Mouse (Mus musculus) limb, embryonic 14.5 days (tissue): ENCODE measurements around the gene Fabp7. TPM values are rescaled to one million over a fixed set of nuclear protein-coding genes. Genes with fewer than 3 reads are reported as not detected.

ENCODE experiments used
- ATAC-seq: fragments of 200-750 bp; cut with Nextera tagmentation; 2 replicates; pipeline ENCODE4 v1.8.0; 2017; ENCODE audit warnings: low read depth, moderate number of reproducible peaks, moderate TSS enrichment; ENCODE audit not compliant: low FRiP score
- DNase-seq: peaks from one replicate; pipeline ENCODE4 v3.0.0-alpha.2; 2015; ENCODE audit warnings: low spot score
- H3K27ac ChIP-seq: fragments of 300-500 bp; sonication (generic); replicated peaks from 2 replicates; pipeline ENCODE4 v1.5.1; 2014; ENCODE audit warnings: low read depth, mild to moderate bottlenecking, low read length, moderate library complexity, mixed read lengths
- H3K27me3 ChIP-seq: fragments of 300-500 bp; sonication (generic); 2 replicates; pipeline ENCODE4 v1.6.1; 2014; ENCODE audit warnings: low read length, mixed read lengths; ENCODE audit not compliant: control insufficient read depth, insufficient read depth
- H3K36me3 ChIP-seq: fragments of 300-500 bp; sonication (generic); 2 replicates; pipeline ENCODE4 v1.6.1; 2014; ENCODE audit warnings: mild to moderate bottlenecking, low read length, moderate library complexity, mixed read lengths; ENCODE audit not compliant: control insufficient read depth, insufficient read depth
- H3K4me1 ChIP-seq: fragments of 300-500 bp; sonication (generic); 2 replicates; pipeline ENCODE4 v1.6.1; 2014; ENCODE audit warnings: antibody characterized with exemption, low read length, mixed read lengths; ENCODE audit not compliant: control insufficient read depth, insufficient read depth
- H3K4me2 ChIP-seq: fragments of 300-500 bp; sonication (generic); replicated peaks from 2 replicates; pipeline ENCODE4 v1.6.1; 2014; ENCODE audit warnings: low read depth, mild to moderate bottlenecking, low read length, moderate library complexity; ENCODE audit not compliant: severe bottlenecking
- H3K4me3 ChIP-seq: fragments of 300-500 bp; sonication (generic); replicated peaks from 2 replicates; pipeline ENCODE4 v1.5.1; 2014; ENCODE audit warnings: low read length
- H3K9ac ChIP-seq: fragments of 300-500 bp; sonication (generic); 2 replicates; pipeline ENCODE4 v1.6.1; 2014; ENCODE audit warnings: mild to moderate bottlenecking, low read depth, low read length, moderate library complexity; ENCODE audit not compliant: severe bottlenecking
- H3K9me3 ChIP-seq: fragments of 300-500 bp; sonication (generic); 2 replicates; pipeline ENCODE4 v1.6.1; 2016; ENCODE audit warnings: low read length; ENCODE audit not compliant: control insufficient read depth
- POLR2A ChIP-seq: fragments of 200-500 bp; IDR thresholded peaks from 2 replicates; pipeline ENCODE4 v1.8.0; 2012; ENCODE audit warnings: inconsistent platforms, mild to moderate bottlenecking, moderate library complexity, borderline replicate concordance; ENCODE audit not compliant: insufficient read depth, insufficient read length; ENCODE audit errors: extremely low read depth
- WGBS: fragments of 180-500 bp; shearing (Covaris S2); extraction: QIAGEN DNeasy Blood & Tissue Kit; methylation state at CpG from one replicate; pipeline ENCODE4 v1.1.7; 2014; 5-methylcytosine and 5-hydroxymethylcytosine counted together
- polyA plus RNA-seq, 2 experiments: library from polyadenylated mRNA; depleted of rRNA in 1 of 2; stranded (reverse) in 1 of 2; unstranded in 1 of 2; fragments of >200 nt; fragmentation: Nextera tagmentation in 1 of 2; extraction: Ambion mirVana in 1 of 2; gene quantifications; 2 replicates each; pipeline versions ENCODE4 v1.2.1 to v1.2.3; 2012 to 2014

Fabp7 gene
- polyA plus RNA-seq, 2 experiments = 10.1 to 10.2 TPM

DNA sequence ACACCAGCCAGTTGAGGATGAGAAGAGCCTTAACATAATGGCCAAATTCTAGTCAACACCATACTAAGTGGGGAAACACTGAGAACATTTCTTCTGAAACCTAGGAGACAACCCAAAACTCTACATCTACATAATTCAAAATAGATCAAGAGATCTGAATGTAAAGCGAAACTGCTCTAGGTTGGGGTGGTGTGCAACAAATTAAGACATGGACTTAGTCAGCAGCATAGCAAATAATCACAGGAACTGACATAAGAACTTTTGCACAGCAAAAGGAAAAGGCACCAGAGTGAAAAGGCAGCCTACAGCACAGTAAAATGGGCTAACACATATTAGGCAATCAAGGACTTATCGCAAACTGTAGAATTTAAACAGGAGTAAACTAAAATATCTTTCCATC, 34.5 kb downstream of the Fabp7 start:
- no peak for TF ChIP-seq POLR2A
- WGBS = 91% methylated on average over 2 of the region's 2 CpGs
- Histone ChIP-seq H3K36me3 (no peaks in the 10 kb centered on the region), H3K27me3 (no peaks in the 10 kb centered on the region), H3K4me3 (no peak overlapping the region), H3K9ac (no peak overlapping the region), H3K4me2 (no peak overlapping the region), H3K4me1 (no peaks in the 10 kb centered on the region), H3K9me3 (no peaks in the 10 kb centered on the region), H3K27ac (no peak overlapping the region)
- DNase-seq (no peak), ATAC-seq (no peak)

DNA sequence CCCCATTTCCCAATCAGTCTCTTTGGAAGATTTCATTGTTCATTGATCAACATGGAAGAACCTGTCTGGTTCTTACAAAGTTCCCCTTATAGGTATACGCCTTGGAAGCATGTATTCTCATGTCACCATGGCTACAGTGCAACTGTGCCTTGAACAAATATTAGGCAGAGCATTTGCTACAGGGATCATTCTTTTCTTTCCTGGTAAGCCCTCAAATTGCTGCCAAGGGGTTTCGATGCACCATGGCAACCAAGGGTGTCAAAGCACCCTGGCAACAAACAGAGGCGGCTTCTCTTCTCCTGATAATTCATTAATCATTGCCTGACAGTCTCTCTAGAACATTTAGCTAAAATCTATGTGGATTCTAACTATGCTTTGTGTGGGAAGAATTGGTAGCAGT, 37.8 kb downstream of the Fabp7 start:
- no peak overlapping the region for H3K27ac ChIP-seq
- no peaks in the 10 kb centered on the region for H3K4me1 ChIP-seq
- WGBS = 55% methylated on average over 3 of the region's 3 CpGs
- TF ChIP-seq POLR2A = no peak
- no peaks in the 10 kb centered on the region for H3K9me3 ChIP-seq
- no peak overlapping the region for H3K4me2 ChIP-seq
- H3K4me3 ChIP-seq = no peak overlapping the region
- DNase-seq (no peak), ATAC-seq (no peak)
- no peaks in the 10 kb centered on the region for H3K36me3 ChIP-seq
- H3K27me3 ChIP-seq = no peaks in the 10 kb centered on the region
- H3K9ac ChIP-seq = no peak overlapping the region

DNA sequence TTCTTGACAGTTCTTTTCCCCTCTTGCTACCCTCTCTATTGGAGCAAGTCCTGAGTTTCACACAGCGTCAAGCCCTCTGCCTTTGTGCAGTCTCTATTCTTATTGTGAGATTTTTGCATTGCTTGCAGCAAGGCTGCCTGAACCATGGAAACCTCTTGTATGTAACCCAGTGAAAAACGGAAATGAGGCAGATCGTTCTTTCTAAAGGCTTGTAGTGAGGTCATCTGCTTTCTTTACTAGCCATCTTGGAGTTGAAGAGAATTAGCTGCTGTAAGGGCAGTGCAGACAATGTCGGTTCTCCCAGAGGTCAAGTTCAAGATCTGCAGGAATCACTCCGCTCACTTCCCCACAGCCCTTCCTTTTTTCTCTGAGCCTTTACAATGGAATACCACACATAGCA, 44.0 kb downstream of the Fabp7 start:
- H3K27me3 ChIP-seq = no peaks in the 10 kb centered on the region

DNA sequence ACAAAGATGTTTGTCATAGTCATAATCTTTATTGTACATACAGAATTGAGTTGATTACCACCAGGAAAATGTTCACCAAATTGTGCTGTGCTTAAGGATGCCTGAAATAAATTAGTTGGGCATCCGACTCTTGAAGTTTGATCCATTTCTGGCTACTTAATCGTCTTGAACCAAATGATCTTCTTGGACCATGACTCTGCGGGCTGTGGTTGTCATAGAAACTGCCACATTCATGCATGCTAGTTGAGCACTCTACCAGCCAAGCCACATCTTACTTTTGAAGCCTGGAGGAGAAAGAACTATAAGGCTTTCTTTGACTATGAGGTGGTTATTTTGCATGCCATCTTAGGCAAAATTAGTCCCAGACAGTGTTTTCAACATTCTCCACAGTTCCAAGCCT, 44.9 kb downstream of the Fabp7 start:
- Histone ChIP-seq H3K36me3 (no peaks in the 10 kb centered on the region), H3K9ac (no peak overlapping the region), H3K9me3 (no peaks in the 10 kb centered on the region), H3K4me1 (no peaks in the 10 kb centered on the region), H3K27ac (no peak overlapping the region), H3K4me2 (no peak overlapping the region), H3K4me3 (no peak overlapping the region), H3K27me3 (no peaks in the 10 kb centered on the region)
- ATAC-seq (no peak), DNase-seq (no peak)
- no peak for TF ChIP-seq POLR2A
- 80% methylated on average over 3 of the region's 3 CpGs for WGBS

More for the DNA sequence above, 44.0 kb downstream of the Fabp7 start:
- Histone ChIP-seq H3K9me3 (no peaks in the 10 kb centered on the region), H3K36me3 (no peaks in the 10 kb centered on the region), H3K27ac (no peak overlapping the region), H3K4me2 (no peak overlapping the region), H3K9ac (no peak overlapping the region), H3K4me1 (no peaks in the 10 kb centered on the region), H3K4me3 (no peak overlapping the region)
- ATAC-seq = no peak
- WGBS = 80% methylated on average over 5 of the region's 5 CpGs
- TF ChIP-seq POLR2A = no peak
- DNase-seq = no peak

DNA sequence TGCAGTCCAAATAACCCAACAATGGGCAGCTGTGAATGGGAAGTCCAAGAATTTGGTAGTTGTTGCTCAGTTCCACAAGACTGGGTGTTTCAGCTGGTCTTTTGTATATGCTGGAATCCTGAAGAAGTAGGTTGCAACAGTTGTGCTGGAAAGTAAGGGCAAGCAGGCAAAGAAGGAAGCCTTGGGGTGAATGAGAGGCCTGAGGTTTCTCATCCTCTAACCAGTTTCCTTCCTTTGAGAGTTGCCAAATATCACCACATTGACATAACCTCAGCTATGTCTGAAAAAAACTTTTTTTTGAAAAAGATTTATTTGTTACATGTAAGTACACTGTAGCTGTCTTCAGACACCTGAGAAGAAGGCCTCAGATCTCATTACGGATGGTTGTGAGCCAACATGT, 50.4 kb downstream of the Fabp7 start:
- 84% methylated on average over 1 of the region's 1 CpGs for WGBS
- TF ChIP-seq POLR2A = no peak
- Histone ChIP-seq H3K27ac (no peak overlapping the region), H3K9me3 (no peaks in the 10 kb centered on the region), H3K27me3 (no peaks in the 10 kb centered on the region), H3K9ac (no peak overlapping the region), H3K4me3 (no peak overlapping the region), H3K4me2 (no peak overlapping the region), H3K36me3 (no peaks in the 10 kb centered on the region), H3K4me1 (no peaks in the 10 kb centered on the region)
- ATAC-seq (no peak), DNase-seq (no peak)

DNA sequence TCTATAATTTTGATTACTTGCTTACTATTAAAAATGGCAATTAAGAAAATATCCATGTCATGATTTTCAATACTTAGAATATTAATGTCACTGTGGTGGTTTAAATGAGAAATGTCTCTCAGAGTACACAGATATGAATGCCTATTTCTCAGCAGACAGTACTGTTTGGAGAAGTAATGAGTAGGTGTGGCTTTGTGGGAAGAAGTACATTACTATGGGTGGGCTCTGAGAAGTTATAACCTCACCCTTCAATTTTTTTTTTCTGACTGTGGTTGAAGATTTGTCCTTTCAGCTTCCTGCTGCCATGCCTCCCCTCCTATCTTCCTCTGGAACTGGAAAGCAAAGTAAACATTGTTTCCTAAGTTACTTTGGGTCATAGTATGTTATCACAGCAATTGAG, 51.3 kb downstream of the Fabp7 start:
- Histone ChIP-seq H3K4me2 (no peak overlapping the region), H3K27me3 (no peaks in the 10 kb centered on the region), H3K27ac (no peak overlapping the region), H3K9ac (no peak overlapping the region), H3K4me3 (no peak overlapping the region), H3K36me3 (no peaks in the 10 kb centered on the region), H3K4me1 (no peaks in the 10 kb centered on the region), H3K9me3 (no peaks in the 10 kb centered on the region)
- TF ChIP-seq POLR2A = no peak
- DNase-seq (no peak), ATAC-seq (no peak)

Other genes with a start within 250 kb of the Fabp7 start
- gene Pkib, start 152.9 kb upstream of the Fabp7 start, polyA plus RNA-seq (2012; rRNA removed) = 0.47 and 0.52 TPM in 2 replicates
- gene Pkib, start 152.9 kb upstream of the Fabp7 start, polyA plus RNA-seq (2014; fragmentation: Nextera tagmentation; extraction: Ambion mirVana) = 1.2 and 1.6 TPM in 2 replicates
- gene Smpdl3a, start 9.5 kb downstream of the Fabp7 start, polyA plus RNA-seq (2012; rRNA removed) = 14.1 and 14.3 TPM in 2 replicates
- gene Smpdl3a, start 9.5 kb downstream of the Fabp7 start, polyA plus RNA-seq (2014; fragmentation: Nextera tagmentation; extraction: Ambion mirVana) = 13.7 and 16.5 TPM in 2 replicates